Mouse (Mus musculus) layer of hippocampus, adult 11-12 months (tissue): Measurements from ENCODE around the gene 4933405L10Rik.
A peak's percentile ranks its signal among the peaks of the same experiment; 100 is the strongest.

Source experiments
- DNase-seq: peaks from one replicate; pipeline ENCODE4 v3.0.0; 2022; ENCODE audit warnings: low spot score

The 4933405L10Rik gene

GRCm38 (mm10) chr8:105707498-105708403 lies at the start of gene 4933405L10Rik, which contains the start of gene Enkd1:
4933405L10Rik (plus strand) TSS chr8:105707655.
Enkd1 (minus strand) TSS chr8:105708210.
- peak; percentile 89 for DNase-seq

DNA sequence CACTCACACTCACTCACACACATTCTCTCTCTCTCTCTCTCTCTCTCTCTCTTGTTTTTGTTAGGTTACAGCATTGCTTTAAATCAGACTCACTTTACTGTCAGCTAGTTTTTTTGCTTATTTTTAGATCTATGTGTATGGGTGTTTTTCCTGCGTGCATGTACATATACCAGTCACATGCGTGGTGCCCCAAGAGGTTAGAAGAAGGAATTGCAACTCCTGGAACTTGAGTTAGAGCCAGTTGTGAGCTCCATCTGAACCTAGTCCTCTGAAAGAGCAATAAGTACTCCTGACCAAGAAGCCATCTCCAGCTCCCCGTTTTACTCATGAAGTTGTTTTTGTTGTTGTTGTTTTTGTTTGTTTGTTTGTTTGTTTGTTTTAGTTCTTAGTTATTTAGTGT lies 46.3 kb upstream of the 4933405L10Rik start:
- no peak for DNase-seq

GRCm38 (mm10) chr8:105677891-105678290 lies 29.6 kb upstream of the 4933405L10Rik start:
- DNase-seq, result no peak

DNA sequence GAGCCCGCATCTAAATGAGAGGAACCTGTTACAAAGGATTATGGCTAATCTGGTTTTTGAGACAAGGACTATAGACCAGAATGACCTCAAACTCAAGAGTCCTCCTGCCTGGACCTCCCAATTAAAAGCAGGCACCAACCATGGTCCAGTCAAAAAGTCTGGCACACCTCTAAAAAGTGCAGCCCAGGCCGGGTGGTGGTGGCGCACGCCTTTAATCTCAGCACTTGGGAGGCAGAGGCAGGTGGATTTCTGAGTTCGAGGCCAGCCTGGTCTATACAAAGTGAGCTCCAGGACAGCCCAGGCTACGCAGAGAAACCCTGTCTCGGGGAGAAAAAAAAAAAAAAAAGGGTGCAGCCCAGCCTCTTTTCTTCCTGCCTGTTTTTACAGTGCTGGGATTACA lies 22.1 kb upstream of the 4933405L10Rik start:
- DNase-seq, result no peak

DNA sequence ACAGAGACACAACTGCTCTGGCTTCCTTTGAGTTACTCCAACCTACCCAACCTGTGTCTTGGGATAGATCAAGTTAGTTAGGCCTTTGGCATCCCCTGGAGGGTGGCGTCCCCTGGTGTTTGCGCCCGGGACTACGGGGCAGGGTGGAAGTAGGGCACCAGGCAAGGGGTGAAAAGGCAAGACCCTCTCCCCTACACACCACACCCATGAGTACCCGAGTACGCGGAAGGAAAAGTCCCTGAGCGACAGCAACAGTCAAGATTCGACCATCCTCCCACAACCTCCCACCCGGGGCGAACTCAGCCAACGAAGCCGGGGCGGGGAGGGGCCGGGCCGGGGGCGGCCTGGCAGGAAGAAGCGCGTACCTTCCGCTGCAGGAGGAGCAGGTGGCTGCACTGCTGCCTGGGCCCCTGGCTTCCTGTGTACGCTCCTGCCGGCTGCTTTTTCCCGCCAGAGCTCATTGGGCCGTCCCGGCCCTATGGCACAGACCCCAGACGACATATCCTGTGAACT lies 21.6 kb upstream of the 4933405L10Rik start, which contains the start of gene Carmil2:
Gene Carmil2, plus strand, starts transcription at position 479 of the 513 bp plus-strand sequence.
- no peak for DNase-seq

DNA sequence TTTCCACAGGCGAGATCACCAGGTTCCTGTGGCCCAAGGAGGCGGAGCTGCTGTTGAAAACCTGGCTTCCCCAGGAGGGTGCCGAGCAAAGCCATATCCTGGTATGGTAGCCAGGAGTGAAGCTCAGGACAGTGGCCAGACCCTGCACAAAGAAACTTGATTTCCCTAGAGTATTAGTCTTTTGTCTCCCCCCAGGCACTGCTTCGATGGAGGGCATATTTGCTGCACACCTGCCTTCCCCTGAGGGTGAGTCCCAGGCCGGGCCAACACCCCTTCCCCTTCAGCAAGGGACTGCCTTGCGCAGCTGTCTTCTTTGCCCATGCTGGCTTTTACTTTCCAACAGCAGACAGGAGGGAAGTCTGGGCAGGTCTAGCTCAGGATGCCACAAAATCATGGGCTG lies 20.9 kb upstream of the 4933405L10Rik start:
- DNase-seq, result no peak

DNA sequence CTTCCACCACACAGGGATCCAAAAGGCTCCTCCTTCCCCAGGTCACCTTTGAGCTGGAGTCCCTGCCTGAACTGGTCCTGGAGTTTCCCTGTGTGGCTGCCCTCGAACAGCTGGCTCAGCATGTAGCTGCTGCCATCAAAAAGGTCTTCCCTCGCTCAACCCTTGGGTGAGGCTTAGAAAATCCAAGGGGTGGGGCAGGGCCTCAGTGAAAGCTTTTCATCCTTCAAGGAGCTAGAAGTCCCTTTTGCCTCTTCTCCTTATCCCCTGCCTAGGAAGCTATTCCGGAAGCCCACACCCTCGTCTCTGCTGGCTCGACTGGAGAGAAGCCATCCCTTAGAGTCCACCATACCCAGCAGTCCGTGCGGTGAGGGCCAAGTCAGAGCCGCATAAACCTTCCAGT lies 19.9 kb upstream of the 4933405L10Rik start:
- no peak for DNase-seq

DNA sequence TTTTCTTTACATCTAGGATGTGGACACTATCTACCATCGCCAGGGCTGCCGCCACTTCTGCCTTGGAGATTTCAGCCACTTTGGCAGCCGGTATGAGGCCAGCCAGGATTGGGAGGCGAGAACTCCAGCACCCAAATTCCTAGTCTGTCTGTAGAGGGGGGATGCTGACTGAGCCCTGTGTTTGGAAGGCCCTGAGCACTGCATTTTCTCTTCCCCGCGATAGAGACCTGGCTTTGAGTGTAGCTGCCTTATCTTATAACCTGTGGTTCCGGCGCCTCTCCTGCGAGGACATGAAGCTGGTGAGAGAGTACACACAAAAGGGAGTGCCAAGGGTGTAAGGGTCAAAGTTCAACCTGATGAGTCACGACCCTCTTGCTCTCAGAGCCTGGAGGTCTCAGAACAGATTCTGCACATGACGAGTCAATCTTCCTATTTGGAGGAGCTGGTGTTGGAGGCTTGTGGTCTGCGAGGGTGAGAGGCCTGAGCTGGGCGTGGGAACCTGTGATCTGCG lies 19.2 kb upstream of the 4933405L10Rik start:
- no peak for DNase-seq

- DNase-seq, result no peak
Measured at GRCm38 (mm10) chr8:105689256-105689982, 18.0 kb upstream of the 4933405L10Rik start.

GRCm38 (mm10) chr8:105689983-105690360 lies 17.5 kb upstream of the 4933405L10Rik start:
- DNase-seq, result no peak

DNA sequence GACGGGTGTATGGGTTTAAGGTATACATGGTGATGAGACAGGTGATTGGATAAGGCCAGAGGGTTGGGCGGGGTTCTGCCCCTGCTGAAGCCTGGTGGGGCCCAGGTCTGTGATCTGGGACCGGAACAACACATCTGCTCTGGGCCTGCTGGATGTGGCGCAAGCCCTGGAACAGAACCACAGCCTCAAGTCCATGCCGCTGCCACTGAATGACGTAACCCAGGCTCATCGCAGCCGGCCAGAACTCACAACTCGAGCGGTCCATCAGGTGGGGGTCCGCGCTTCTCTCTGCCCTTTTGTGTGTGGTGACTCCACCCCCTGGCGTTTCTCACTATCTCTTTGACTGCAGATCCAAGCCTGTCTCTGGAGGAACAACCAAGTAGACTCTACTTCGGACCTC lies 16.5 kb upstream of the 4933405L10Rik start:
- no peak for DNase-seq

DNA sequence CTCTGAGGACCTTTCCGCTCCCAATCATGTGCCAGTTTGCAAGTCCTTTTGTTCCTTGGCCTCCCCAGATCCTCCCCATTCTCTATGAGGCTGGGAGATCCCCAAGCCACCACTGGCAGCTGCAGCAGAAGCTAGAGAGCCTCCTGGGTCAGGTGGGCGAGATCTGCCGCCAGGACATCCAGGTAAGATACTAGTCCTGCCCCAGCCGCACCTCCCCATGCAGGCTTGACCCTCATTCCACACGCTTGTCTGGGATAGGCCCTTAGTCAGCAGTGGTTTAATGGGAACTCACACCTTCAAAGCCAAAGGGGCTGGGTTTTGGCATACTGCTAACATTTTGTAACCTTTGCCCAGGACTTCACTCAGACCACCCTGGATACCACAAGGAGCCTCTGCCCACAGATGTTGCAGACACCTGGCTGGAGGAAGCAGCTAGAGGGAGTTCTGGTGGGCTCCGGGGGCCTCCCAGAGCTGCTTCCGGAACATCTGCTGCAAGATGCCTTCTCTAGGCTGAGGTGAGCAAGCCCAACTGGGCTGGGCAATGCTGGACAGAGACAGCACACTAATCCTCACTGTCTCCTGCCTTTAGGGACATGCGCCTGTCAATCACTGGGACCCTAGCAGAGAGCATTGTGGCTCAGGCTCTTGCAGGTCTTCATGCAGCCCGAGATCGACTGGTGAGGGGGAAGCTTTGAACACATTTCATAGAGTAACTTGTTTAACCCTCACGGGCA lies 14.8 kb upstream of the 4933405L10Rik start:
- no peak for DNase-seq

DNA sequence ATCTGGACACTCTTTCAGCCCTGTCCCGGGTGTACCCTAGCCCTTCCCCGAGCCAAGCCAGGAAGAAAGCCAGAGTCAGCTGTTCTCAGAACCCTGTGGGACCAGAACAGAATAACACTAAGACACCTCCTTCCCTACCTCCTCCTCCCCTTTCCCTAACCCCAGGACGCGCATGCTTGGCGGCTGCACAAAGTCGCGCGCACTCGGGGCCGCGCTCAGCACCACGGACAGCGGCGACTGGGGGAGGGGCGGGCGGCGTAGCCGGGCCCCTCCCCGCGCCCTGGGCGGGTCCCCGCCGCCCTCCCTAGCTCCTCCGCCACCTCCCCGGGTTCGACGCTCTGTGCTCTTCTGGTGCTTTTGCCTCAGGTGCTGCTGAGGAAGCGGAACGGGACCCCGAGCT lies 13.8 kb upstream of the 4933405L10Rik start:
- peak; percentile 73 for DNase-seq

GRCm38 (mm10) chr8:105694051-105694799 lies 13.2 kb upstream of the 4933405L10Rik start:
- DNase-seq, result peak; percentile 52

- DNase-seq, result no peak
Measured at GRCm38 (mm10) chr8:105695080-105695780, 12.2 kb upstream of the 4933405L10Rik start.

GRCm38 (mm10) chr8:105697196-105697780 lies 10.2 kb upstream of the 4933405L10Rik start:
- DNase-seq, result no peak

- DNase-seq, result no peak
Measured at GRCm38 (mm10) chr8:105698734-105699133, 8.7 kb upstream of the 4933405L10Rik start.

GRCm38 (mm10) chr8:105699488-105700215 lies 7.8 kb upstream of the 4933405L10Rik start:
- DNase-seq, result no peak

DNA sequence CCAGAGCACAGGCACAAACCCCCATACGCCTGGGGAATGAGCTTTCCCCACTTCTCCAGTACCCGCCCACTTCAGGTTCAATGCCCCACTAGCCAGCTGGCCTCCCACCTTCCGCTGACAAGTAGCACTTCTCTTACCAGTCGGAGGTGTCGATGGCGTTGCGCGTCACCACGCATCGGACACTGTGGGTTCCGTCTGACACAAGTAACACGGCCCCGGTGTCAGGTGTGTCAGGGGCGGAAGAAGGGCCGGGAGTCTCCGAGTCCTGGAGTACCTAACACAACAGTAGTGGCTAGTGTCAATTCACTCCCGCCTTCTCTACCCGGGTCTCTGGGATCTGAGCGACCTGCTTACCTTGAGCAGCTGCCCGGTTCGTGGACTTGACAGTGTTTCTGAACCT lies 6.9 kb upstream of the 4933405L10Rik start:
- DNase-seq, result peak; percentile 63
